Mouse (Mus musculus) forebrain, embryonic 11.5 days (tissue): Measurements from ENCODE around the gene Clic5. TPM values are rescaled to one million over a fixed set of nuclear protein-coding genes. Genes with fewer than 3 reads are reported as not detected.

Experiments used
- ATAC-seq: fragments of 200-750 bp; cut with Nextera tagmentation; replicated peaks from 2 replicates; pipeline ENCODE4 v1.8.0; 2017; ENCODE audit warnings: moderate TSS enrichment; ENCODE audit not compliant: low FRiP score
- DNase-seq: peaks from one replicate; pipeline ENCODE4 v3.0.0-alpha.2; 2017; ENCODE audit warnings: low spot score
- H3K27ac ChIP-seq: fragments of 300-500 bp; sonication (generic); 2 replicates; pipeline ENCODE4 v1.5.1; 2014; ENCODE audit warnings: low read depth, low read length
- H3K27me3 ChIP-seq: fragments of 300-500 bp; sonication (generic); 2 replicates; pipeline ENCODE4 v1.6.1; 2014; ENCODE audit warnings: mild to moderate bottlenecking, low read length, mixed read lengths; ENCODE audit not compliant: control insufficient read depth, insufficient read depth
- H3K36me3 ChIP-seq: fragments of 300-500 bp; sonication (generic); 2 replicates; pipeline ENCODE4 v1.6.1; 2014; ENCODE audit warnings: mild to moderate bottlenecking, low read length, moderate library complexity, mixed read lengths; ENCODE audit not compliant: control insufficient read depth, insufficient read depth
- H3K4me1 ChIP-seq: fragments of 300-500 bp; sonication (generic); replicated peaks from 2 replicates; pipeline ENCODE4 v1.6.1; 2014; ENCODE audit warnings: low read length, mixed read lengths; ENCODE audit not compliant: control insufficient read depth, insufficient read depth
- H3K4me2 ChIP-seq: fragments of 300-500 bp; sonication (generic); 2 replicates; pipeline ENCODE4 v1.6.1; 2014; ENCODE audit warnings: low read depth, mild to moderate bottlenecking, low read length, moderate library complexity, mixed read lengths; ENCODE audit not compliant: severe bottlenecking
- H3K4me3 ChIP-seq: fragments of 300-500 bp; sonication (generic); 2 replicates; pipeline ENCODE4 v1.5.1; 2014; ENCODE audit warnings: low read depth, low read length
- H3K9ac ChIP-seq: fragments of 300-500 bp; sonication (generic); 2 replicates; pipeline ENCODE4 v1.6.1; 2014; ENCODE audit warnings: low read length
- H3K9me3 ChIP-seq: fragments of 300-500 bp; sonication (generic); 2 replicates; pipeline ENCODE4 v1.6.1; 2016; ENCODE audit warnings: low read length, mixed read lengths; ENCODE audit not compliant: control insufficient read depth
- WGBS: fragments of 180-500 bp; shearing (Covaris S2); extraction: QIAGEN DNeasy Blood & Tissue Kit; methylation state at CpG from one replicate; pipeline ENCODE4 v1.1.7; 2014; 5-methylcytosine and 5-hydroxymethylcytosine counted together
- polyA plus RNA-seq: library from polyadenylated mRNA; unstranded; fragments of >200 nt; fragmentation: Nextera tagmentation; extraction: Ambion mirVana; gene quantifications from 2 replicates; pipeline ENCODE4 v1.2.1, GENCODE M21; 2014

Clic5 gene
- polyA plus RNA-seq, 1 experiment from 2014 or later = 0.16 TPM

DNA sequence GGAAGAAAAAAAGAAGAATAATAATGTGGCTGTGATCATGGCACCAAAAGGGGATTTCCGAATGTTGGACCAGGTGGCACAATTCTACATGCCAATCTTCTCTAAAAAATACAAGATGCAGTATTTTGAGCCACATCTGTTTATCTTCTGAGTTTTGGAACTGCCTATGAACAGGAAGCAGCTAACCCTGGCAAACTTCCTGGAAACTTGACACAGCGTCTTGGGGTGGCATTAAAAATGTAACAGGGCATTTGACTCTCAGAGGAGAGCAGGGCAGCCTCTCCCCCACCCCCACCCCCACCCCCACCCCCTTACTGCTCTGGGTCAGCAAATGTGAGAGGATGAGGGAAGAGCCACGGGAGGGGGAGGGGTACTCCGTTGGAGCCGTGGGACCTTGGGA, 25.9 kb upstream of the Clic5 start:
- 54% methylated on average over 5 of the region's 5 CpGs for WGBS
- H3K9me3 ChIP-seq = no peaks in the 10 kb centered on the region
- H3K4me2 ChIP-seq = no peak overlapping the region
- H3K27me3 ChIP-seq = no peaks in the 10 kb centered on the region
- ATAC-seq = no peak
- H3K27ac ChIP-seq = no peak overlapping the region
- DNase-seq = no peak
- no peak overlapping the region for H3K4me3 ChIP-seq
- no peak overlapping the region for H3K9ac ChIP-seq
- H3K36me3 ChIP-seq = no peaks in the 10 kb centered on the region
- no peaks in the 10 kb centered on the region for H3K4me1 ChIP-seq

GRCm38 (mm10) chr17:44162935-44163334, 25.4 kb upstream of the Clic5 start:
- H3K9me3 ChIP-seq = no peaks in the 10 kb centered on the region
- no peaks in the 10 kb centered on the region for H3K27me3 ChIP-seq
- no peak for DNase-seq
- H3K9ac ChIP-seq = no peak overlapping the region
- ATAC-seq = no peak
- 78% methylated on average over 5 of the region's 5 CpGs for WGBS
- H3K4me2 ChIP-seq = no peak overlapping the region
- H3K36me3 ChIP-seq = no peaks in the 10 kb centered on the region
- H3K27ac ChIP-seq = no peak overlapping the region
- H3K4me1 ChIP-seq = no peaks in the 10 kb centered on the region
- H3K4me3 ChIP-seq = no peak overlapping the region

DNA sequence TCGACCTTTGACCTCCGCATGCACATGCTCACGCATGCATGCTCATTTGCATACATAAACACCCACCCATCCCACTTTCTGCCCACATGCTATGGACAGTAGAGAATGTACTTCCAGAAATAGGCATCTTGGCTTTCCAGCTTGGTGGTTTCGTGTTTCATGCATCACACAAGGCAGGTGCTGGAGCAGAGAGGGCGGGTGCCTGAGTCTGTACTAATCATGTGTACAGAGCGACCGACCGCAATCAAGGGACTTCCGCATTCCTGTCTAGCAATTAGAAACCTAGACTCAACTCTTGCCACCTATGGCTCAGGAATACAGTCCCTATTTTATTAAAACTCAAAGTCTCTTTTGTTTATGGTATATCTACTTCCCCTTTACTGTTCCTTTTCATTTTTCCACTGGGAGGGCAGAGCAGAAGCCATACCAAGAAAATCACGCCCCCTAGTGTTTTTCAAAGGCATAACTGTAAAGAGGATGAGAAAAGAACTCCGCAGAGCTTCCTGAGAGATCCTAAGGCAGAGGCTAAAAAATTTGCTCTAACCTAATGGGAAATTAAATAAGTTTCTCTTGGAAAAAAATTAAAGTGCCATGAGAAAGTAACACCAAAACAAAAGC, 22.5 kb upstream of the Clic5 start:
- DNase-seq (no peak), ATAC-seq (no peak)
- Histone ChIP-seq H3K9ac (no peak overlapping the region), H3K4me1 (no peaks in the 10 kb centered on the region), H3K9me3 (no peaks in the 10 kb centered on the region), H3K27ac (no peak overlapping the region), H3K36me3 (no peaks in the 10 kb centered on the region), H3K27me3 (no peaks in the 10 kb centered on the region), H3K4me3 (no peak overlapping the region), H3K4me2 (no peak overlapping the region)
- 82% methylated on average over 11 of the region's 11 CpGs for WGBS

- Histone ChIP-seq H3K9ac (no peak overlapping the region), H3K27me3 (no peaks in the 10 kb centered on the region), H3K4me2 (no peak overlapping the region), H3K36me3 (no peaks in the 10 kb centered on the region), H3K9me3 (no peaks in the 10 kb centered on the region), H3K27ac (no peak overlapping the region), H3K4me1 (no peaks in the 10 kb centered on the region), H3K4me3 (no peak overlapping the region)
- ATAC-seq (no peak), DNase-seq (no peak)
- WGBS = 89% methylated on average over 4 of the region's 4 CpGs
These were observed 18.7 kb upstream of the Clic5 start for GRCm38 (mm10) chr17:44169676-44170075.

DNA sequence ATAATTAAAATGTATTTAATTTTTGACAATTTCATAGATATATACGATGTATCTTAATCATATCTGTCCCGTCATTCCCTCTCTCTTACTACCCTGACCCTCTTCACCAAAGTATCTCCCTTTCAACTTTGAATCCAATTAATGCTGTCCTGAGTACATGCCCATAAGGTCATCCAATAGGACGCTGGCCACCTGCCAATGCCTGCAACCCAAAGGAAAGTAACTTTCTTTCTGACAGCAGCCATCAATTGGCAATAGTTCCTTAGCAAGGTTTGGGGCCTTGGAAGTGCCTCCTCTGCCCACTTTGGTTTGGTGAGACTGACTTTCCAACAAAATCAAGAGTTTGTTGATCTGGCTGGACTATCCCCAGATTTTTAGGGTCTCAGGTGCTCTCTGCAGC, 18.1 kb upstream of the Clic5 start:
- Histone ChIP-seq H3K9me3 (no peaks in the 10 kb centered on the region), H3K36me3 (no peaks in the 10 kb centered on the region), H3K27me3 (no peaks in the 10 kb centered on the region), H3K4me2 (no peak overlapping the region), H3K4me3 (no peak overlapping the region), H3K9ac (no peak overlapping the region), H3K4me1 (no peaks in the 10 kb centered on the region), H3K27ac (no peak overlapping the region)
- DNase-seq (no peak), ATAC-seq (no peak)
- 87% methylated on average over 3 of the region's 3 CpGs for WGBS

DNA sequence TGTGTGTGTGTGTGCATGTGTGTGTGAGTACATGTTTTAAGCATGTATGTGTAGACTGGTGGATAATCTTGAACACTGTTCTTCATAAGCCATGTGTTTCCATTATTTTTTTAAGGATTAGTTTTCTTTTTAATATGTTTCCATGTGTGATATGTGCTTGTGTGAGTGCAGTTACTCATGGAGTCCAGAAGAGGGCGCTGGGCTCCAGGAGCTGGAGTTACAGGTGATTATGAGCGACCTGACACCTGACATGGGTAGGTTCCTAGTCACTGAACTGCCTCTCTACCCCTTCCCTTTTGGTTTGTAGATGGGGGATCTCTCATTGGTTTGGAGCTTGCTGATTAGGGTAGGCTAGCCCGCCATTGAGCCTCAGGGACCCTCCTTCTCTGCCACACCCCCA, 16.5 kb upstream of the Clic5 start:
- DNase-seq (no peak), ATAC-seq (no peak)
- Histone ChIP-seq H3K4me1 (no peaks in the 10 kb centered on the region), H3K9ac (no peak overlapping the region), H3K4me3 (no peak overlapping the region), H3K27ac (no peak overlapping the region), H3K36me3 (no peaks in the 10 kb centered on the region), H3K27me3 (no peaks in the 10 kb centered on the region), H3K4me2 (no peak overlapping the region), H3K9me3 (no peaks in the 10 kb centered on the region)
- WGBS = 39% methylated on average over 3 of the region's 3 CpGs

GRCm38 (mm10) chr17:44173341-44173740, 15.0 kb upstream of the Clic5 start:
- no peaks in the 10 kb centered on the region for H3K36me3 ChIP-seq
- H3K4me2 ChIP-seq = no peak overlapping the region
- H3K27me3 ChIP-seq = no peaks in the 10 kb centered on the region
- no peak overlapping the region for H3K4me3 ChIP-seq
- no peaks in the 10 kb centered on the region for H3K9me3 ChIP-seq
- H3K9ac ChIP-seq = no peak overlapping the region
- H3K4me1 ChIP-seq = no peaks in the 10 kb centered on the region
- 80% methylated on average over 2 of the region's 2 CpGs for WGBS
- no peak overlapping the region for H3K27ac ChIP-seq
- ATAC-seq (no peak), DNase-seq (no peak)

DNA sequence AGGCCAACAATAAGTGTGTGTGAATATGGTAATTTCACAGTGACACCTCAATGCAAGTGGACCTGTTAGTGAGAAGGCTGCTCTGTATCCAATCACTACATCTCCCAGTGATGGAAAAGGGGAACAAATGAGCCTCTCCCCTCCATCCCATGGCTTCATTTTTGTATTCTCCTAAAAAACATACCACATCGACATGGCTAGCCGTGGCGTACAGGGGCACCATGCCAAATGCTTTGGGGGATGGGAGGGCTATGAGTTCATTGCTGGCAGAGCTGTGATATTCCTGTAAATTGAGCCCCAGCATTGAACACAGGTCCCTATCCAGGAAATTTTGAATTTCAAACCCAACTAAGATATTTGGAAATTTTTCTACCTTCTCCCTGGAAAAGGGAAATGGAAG, 11.1 kb upstream of the Clic5 start:
- no peak for DNase-seq
- Histone ChIP-seq H3K4me3 (no peak overlapping the region), H3K9ac (no peak overlapping the region), H3K4me1 (no peaks in the 10 kb centered on the region), H3K27ac (no peak overlapping the region), H3K36me3 (no peaks in the 10 kb centered on the region), H3K27me3 (no peaks in the 10 kb centered on the region), H3K9me3 (no peaks in the 10 kb centered on the region), H3K4me2 (no peak overlapping the region)
- no peak for ATAC-seq
- 93% methylated on average over 3 of the region's 3 CpGs for WGBS

- H3K4me3 ChIP-seq = no peak overlapping the region
- no peak for DNase-seq
- no peaks in the 10 kb centered on the region for H3K9me3 ChIP-seq
- no peaks in the 10 kb centered on the region for H3K4me1 ChIP-seq
- H3K36me3 ChIP-seq = no peaks in the 10 kb centered on the region
- H3K9ac ChIP-seq = no peak overlapping the region
- H3K27ac ChIP-seq = no peak overlapping the region
- H3K4me2 ChIP-seq = no peak overlapping the region
- no peak for ATAC-seq
- H3K27me3 ChIP-seq = no peaks in the 10 kb centered on the region
- WGBS = 84% methylated on average over 8 of the region's 8 CpGs
These were observed 7.0 kb upstream of the Clic5 start for GRCm38 (mm10) chr17:44181346-44181745.
